Mouse (Mus musculus) ZHBTc4 (cell line): ENCODE results near the gene Intu.

ENCODE experiments used
- DNase-seq: peaks from one replicate; pipeline ENCODE4 v3.0.0-alpha.2; 2011; ENCODE audit warnings: low read depth, low spot score

Gene Intu

DNA sequence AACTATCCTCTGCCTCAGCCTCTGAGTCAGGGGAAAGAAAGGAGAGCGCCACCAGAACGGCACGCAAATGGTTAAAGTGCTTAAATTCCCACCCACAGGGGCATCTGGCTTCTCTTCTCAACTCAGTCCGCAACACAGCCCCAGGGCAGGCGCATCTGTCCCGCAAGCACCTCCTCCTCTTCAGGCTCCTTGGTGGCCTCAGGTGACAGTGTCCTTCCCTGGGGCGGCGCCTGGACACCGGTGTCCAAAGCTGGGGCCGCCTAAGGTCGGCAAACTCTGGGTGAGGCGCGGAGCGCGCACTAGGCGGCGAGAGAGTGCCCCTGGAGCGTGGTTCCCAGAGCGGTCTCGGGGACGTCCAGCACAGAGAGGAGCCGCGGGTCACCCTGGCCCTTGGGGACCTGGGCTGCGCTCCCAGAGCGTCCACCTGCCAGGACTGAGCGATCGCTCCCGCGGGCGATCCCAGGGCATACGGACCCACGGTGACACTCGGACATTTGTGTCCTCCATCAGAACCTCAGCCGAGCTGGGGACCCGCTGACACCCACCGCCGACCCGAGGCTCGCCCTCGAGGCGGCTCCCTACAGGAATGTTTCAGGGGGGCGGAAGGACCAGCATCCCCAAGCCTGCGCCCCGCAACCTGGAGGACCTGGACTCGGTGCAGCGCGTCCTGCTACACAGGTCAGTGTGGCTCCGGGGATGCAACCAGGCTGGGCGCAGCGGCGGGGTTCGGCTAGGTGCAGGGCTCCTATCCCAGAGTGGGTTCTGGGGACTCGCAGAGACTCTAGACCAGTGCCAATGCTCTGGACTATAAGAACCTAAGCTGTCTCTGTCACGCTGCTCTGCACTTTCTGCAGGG is at the start of gene Intu:
Intu (plus strand) TSS at position 1 of the 856 bp plus-strand sequence.
- peak; percentile 51 for DNase-seq

DNA sequence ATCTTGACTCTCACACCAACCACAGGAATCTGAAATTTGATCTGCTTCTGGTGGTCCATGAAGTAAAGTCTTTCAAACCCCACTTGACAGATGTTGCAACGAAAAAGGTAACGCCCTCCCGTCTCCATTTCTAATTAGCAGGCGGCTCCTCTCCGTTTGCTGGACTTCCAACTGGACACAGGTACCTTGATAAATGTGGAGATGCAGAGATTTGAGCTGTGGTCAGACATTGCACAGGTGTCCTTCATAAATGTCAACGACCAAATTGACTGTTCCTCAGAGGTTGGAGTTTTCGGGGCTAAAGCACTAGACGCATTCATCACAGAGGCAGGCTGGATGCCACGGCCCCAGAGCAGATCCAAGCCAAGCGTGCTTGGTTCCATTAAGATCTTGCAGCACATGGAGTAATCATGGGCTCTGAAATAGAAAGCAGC is 47.8 kb upstream of the Intu start:
- no peak for DNase-seq

GRCm38 (mm10) chr3:40487381-40487780 is 43.7 kb upstream of the Intu start:
- peak; percentile 17 for DNase-seq

GRCm38 (mm10) chr3:40491742-40492141 is 39.3 kb upstream of the Intu start:
- DNase-seq: peak; percentile 57

- DNase-seq: peak; percentile 51
Measured at GRCm38 (mm10) chr3:40498898-40499297, 32.2 kb upstream of the Intu start.

- DNase-seq: no peak
Measured at GRCm38 (mm10) chr3:40500157-40500808, 30.8 kb upstream of the Intu start.

- DNase-seq: no peak
Measured at GRCm38 (mm10) chr3:40504377-40504776, 26.7 kb upstream of the Intu start.

- DNase-seq: no peak
Measured at GRCm38 (mm10) chr3:40505451-40506014, 25.6 kb upstream of the Intu start.

DNA sequence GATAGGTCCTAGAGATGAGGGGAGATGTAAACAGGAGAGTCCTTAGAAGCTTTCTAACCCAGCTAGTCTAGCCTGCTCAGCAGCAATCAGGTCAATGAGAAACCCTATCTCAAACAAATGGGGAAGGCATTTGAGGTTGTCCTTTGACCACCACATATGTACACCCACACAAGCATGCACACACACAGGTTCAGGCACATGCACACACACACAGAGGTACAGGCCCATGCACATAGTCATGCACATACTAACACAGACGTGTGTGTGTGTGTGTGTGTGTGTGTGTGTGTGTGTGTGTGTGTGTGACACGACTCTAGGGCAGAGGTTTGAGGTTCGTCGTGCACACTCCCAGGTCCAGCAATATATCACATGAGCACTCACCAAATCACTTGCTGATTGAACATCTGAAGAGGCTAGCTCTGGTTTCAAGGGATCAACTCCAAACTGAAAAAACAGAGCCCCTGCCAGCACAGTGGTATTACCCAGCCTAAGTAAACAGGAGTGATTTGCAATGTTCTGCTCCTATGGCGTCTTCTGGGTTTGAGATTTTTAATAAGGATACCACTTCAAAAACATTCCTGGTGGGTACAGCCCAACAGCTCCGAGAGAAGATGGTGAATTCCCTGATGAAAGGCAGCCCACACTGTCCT is 22.0 kb upstream of the Intu start:
- DNase-seq: no peak

GRCm38 (mm10) chr3:40510567-40510966 is 20.5 kb upstream of the Intu start:
- no peak for DNase-seq

DNA sequence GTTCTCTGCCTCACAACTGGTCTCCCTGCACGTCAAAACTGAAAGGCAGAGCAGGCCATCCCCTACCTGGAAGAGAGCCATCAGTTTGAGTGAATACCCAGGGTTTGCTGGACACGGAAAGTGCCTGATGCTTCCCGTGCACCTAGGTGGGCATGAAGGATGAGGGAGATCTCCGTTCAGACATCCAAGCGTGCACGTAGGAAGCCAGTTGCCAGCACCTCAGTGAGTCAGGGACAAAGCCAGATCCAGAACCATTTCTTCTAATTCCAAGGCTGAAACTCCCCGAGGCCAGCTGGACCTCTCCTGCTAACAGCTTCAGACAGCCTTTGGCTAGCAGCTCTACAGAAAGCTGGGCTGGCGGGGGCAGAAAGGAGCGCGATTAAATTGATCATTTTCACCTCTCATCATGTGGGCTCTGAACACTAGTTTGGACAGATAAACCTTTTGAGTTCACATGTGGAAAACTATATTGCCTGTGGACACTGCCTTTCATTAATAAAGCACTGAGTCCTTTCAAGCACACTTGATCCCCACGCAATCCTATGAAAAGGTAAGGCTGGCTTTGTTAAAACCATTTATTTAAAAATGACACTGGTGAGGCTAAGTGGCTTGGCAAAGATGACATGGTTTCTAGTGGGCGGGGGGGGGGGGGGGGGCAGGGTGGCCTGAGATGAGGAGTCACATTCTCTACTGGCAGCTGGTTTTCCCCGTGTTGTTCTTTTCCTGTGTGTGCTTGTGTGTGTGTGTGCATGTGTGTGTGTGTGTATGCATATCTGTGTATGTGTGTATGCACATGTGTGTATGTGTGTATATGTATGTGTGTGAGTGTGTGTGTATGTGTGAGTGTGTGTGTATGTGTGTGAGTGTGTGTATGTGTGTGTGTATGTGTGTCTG is 17.9 kb upstream of the Intu start:
- DNase-seq: no peak

DNA sequence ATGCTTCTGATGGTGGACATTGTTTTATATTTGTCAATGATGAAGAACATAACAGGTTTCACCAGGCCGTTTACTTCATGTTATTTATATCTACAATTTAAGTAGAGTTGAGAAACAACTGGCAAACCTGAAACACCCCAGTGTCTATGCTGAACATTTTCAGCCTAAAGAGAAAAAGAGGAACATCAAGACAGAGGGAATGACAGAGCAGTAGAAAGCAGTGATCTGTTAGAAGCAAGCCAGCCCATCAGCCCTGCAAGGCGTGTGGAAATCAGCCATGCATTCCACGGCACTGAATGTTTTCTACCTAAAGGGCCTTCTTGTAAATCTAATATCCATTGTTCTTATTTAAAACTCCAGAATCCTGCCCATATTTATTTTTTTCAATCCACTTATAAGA is 12.8 kb upstream of the Intu start:
- DNase-seq: no peak

DNA sequence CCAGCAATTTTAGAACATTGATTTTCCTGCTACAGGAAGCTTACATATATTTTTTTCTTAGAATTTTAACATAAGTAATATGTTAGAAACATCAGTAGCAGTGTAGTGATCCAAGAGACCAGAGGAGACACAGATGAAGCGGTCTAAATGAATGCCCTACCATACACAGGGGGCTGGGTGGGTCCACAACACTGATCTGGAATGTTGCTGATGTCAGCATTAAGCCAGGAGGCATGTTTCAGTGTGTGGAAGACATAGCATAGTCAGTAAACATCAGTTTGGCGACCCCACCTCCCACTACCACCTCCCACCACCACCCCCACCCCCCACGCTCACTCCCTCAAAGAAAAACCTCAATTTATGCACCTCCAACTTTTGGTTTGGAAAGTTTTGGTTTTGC is 11.5 kb upstream of the Intu start:
- DNase-seq: no peak

GRCm38 (mm10) chr3:40520567-40520966 is 10.5 kb upstream of the Intu start:
- no peak for DNase-seq

- DNase-seq: no peak
Measured at GRCm38 (mm10) chr3:40522446-40522845, 8.6 kb upstream of the Intu start.

DNA sequence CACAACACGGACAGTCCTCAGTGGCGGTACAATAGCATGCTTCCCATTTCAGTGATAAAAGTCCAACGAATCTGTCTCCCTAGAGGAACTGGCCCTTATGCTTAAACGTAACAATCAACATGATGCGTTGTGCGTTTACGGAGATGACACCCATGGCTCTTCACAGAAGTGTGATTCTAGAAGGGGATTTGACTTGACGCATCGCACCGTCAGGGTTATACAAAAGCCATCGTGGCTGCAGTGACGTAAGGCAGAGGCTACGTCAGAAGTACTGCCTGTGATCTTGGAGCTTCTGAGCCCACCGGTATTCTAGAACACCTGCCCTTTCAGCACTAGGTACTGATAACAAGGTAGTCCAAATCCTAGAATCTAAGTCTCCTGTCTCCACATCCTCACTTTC is 8.2 kb upstream of the Intu start:
- no peak for DNase-seq

GRCm38 (mm10) chr3:40523371-40523783 is 7.7 kb upstream of the Intu start:
- DNase-seq: peak; percentile 32

DNA sequence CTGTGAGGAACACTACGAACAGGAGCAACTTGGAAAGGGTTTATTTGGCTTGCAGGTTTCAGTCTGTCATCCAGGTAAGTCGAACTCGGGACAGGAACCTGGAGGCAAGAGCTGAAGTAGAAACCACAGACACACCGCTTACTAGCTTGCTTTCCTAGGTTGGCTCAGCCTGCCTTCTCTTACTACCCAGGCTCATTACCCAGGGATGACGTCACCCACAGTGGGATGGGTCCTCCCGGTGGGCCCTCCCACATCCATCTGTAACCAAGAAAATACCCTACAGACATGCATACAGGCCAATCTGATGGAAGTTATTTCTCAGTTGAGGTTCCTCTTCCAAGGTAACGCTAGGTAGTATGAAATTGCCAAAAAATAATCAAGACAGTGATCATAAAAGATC is 6.2 kb upstream of the Intu start:
- DNase-seq: peak; percentile 45

- DNase-seq: peak; percentile 77
Measured at GRCm38 (mm10) chr3:40525341-40525740, 5.7 kb upstream of the Intu start.

GRCm38 (mm10) chr3:40526095-40526494 is 5.0 kb upstream of the Intu start:
- DNase-seq: no peak

DNA sequence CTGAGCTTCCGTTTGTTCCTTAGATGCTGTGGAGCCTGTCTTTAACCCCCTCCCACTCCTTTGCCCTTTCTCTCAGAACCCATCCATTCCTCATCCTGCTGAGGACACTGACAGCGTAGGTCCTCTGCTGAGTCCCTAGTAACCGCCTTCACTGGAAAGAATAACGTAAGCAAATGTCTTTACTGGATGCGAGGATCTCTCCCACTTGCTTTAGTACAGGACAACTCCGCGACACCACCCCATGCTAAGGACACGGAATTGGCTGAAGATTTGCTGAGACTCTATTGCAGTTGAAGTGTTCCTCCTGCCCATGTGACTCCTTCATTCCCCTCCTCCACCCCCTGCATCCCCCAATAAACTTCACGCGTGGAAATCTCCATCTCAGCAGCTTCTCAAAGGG is 3.9 kb upstream of the Intu start:
- no peak for DNase-seq
